Mouse (Mus musculus) monocyte, adult 2 months (primary cell): ENCODE measurements around the gene Lrrc4b.
A peak's percentile ranks its signal among the peaks of the same experiment; 100 is the strongest.

ENCODE experiments used
- DNase-seq, 2 experiments: peaks; one replicate each; pipeline ENCODE4 v3.0.0; 2022; ENCODE audit warnings: low spot score in 2 of 2, low read depth in 1 of 2

The Lrrc4b gene

DNA sequence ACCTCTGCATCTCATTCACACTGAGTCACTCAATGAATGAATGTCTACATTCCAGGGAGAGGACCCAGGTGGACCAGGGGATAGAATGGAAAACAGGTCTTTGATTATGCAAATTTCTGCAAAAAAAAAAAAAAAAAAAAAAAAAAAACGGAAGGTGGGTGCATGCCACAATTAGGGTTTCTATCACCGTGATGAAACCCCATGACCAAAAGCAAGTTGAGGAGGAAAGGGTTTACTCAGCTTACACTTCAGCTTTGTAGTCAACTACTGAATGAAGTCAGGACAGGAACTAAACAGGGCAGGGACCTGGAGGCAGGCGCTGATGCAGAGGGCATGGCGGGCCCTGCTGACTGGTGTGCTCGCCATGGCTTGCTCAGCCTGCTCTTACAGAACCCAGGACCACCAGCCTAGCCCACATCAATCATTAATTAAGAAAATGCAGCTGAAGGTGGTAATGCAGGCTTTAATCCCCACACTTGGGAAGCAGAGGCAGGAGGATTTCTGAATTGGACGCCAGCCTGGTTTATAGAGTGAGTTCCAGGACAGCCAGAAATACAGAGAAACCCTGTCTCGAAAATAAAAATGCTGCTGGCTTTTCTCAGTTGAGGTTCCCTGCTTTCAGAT is 56.9 kb downstream of the Lrrc4b start:
- DNase-seq: no peak

DNA sequence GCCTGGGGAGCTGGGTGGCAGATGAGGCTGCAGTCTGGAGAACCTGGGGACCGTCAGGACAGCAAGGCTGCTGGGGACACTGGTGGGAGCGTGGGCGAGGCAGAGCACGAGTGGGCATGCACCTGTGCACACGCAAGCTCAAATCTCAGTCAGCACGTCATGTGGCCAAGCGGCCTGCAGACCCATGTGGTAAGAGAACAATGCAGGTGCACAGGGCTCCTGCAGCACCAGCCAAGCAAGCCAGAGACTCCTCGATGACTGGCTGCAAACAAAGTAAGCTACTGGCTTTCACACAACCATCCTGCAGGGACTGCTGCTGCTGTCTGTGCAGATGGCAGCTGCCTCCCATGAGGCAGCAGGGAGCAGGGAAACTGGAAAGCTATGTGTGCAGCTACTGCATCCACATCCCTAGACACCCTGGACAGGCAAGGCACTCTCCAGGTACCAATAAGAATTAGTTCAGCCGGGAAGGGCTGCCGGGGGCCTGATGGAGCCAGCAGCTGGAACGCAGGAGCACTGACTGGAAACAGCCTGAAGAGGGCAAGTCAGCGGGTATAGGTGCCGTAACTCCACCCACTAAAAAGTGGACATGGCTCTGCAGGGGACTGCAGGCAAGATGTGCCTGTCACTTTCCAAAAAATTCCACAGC is 58.2 kb downstream of the Lrrc4b start:
- no peak for DNase-seq

DNA sequence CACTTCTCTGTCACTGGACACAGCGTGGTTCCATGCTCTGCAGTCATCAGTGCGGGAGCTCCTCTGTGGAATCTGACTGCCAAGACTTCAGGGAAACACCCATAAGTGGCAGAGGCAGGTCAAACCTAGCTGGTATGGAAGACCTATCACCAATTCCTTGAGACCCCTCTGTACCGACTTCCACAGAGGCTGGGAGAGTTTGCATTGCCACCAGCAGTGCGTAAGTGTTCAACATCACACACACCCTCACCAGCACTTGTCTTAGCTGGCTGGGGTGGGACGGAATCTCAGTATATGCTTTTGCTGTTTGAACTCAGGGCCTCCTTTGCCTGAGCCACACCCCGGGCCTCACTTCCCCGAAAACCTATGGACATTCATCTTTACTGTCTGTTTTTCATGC is 59.1 kb downstream of the Lrrc4b start:
- no peak for DNase-seq

DNA sequence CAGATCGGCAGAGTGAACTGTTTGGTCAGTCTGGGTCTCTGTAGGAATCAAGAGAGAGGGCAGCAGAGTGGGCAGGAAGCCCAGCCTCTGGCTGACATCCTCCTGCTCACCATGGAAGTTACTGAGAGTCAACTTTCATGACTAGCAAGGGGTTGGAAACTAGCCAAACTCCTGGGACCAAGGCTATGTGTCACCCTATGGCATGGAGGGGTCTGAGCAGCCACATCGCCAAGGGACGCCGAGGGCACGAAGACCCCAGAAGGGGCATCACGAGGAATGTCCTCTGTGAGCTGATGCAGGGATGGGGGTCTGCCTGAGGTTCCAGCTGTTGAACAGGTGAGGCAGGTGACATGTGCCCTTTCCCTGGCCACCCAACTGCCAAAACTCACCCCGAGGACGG is 59.7 kb downstream of the Lrrc4b start:
- no peak for DNase-seq

DNA sequence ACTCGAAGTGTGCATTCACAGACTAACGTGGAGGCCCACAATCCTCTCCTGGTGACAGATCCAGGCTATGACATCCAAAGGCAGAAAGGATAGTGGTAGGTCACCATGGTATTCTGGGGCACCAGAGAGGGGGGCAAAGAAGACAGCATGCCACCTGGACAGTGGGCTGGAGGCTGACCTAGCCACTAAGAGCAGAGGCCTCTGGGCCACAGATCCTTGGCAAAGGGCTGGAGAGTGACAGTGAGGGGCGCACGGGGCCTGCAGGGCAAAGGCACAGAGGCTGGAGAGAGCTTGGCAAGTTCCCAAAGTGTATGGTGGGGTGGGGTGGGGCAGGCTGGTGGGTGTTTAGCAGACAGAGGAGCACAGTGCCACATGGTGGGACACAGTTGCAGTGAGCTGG is 61.5 kb downstream of the Lrrc4b start:
- DNase-seq: no peak

DNA sequence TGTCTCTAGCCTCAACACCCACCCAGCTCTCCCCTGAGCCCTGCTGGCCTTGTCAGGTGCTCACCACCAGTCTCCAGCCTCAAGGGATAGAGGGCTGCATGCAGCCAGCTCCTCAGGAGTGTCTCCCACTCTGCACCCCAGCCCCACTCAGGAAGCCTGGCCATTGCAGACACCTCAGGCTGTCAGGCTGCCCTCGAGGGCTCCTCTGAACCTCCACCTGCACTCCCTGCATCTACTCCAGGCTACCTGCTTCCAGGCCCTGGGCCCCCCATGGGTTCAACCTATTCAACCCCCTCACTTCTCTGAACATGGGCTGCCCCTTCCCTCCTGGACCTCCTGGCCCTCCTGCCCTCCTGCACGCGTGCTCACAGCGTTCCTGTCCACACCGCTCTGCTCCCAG is 62.6 kb downstream of the Lrrc4b start:
- no peak for DNase-seq

DNA sequence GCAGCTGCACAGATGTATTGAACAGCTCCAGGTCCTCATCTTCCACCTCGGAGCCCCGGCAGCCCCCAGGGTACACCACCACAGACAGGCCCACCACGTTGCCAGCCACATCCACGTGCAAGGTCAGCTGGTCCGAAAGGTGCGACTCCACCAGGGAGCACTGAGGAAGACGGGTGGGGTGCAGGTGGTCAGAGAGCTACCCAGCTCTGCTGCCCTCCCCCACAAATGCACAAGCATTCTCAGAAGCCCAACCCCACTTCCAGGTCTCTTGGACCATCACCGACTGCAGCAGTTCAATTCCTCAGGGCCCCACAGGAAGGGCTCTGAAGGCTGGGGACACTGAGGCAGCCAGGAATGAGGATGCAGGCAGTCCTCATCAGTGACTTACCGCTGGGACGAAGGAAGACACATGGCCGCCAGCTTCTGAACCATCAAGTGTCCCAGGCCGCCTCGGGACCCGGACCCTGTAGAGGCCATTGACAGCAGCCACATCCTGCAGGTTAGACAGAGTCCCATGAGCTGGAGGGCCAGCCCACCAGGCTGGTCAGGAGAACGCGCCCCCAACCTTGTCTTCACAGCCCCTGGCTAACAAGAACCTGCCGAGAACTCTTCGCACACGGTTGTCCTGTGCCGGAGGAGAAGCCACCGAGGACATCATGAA is 63.5 kb downstream of the Lrrc4b start:
- no peak for DNase-seq

DNA sequence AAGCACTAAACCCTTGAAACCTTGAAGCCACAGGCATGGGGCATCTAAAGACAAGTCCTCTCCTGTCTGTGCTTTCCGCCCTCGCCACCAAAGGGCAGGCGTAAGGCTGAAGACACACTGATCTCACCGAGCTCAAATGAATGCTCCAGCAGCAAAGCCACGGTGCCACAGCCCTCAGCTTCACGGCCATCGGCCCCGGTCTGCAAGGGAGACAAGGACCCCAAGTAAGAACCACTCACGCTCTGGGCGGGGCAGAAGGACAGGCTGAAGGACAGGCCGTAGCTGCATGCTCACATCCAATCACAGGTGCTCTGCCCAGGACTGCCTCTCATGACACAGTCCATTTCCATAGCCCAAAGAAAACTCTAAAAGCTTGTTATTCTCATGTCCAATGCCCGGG is 65.9 kb downstream of the Lrrc4b start:
- no peak for DNase-seq

DNA sequence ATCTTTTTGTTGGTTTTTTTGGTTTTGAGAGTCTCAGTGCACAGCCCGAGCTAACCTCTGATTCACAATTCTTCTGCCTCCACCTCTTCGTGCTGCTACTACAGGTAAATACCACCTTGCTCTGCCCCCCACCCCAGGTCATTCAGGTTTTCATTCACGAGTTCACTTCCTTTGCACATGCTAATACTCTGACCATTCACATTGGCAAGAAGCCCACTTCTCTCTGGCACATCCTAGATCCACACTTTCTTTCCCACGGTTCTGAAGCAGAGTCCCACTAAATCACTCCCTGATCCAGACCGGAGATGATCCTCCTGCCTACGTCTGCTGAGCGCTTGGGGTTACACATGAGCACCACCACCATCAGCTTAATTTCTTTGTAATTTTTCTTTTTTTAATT is 66.3 kb downstream of the Lrrc4b start:
- DNase-seq: no peak

DNA sequence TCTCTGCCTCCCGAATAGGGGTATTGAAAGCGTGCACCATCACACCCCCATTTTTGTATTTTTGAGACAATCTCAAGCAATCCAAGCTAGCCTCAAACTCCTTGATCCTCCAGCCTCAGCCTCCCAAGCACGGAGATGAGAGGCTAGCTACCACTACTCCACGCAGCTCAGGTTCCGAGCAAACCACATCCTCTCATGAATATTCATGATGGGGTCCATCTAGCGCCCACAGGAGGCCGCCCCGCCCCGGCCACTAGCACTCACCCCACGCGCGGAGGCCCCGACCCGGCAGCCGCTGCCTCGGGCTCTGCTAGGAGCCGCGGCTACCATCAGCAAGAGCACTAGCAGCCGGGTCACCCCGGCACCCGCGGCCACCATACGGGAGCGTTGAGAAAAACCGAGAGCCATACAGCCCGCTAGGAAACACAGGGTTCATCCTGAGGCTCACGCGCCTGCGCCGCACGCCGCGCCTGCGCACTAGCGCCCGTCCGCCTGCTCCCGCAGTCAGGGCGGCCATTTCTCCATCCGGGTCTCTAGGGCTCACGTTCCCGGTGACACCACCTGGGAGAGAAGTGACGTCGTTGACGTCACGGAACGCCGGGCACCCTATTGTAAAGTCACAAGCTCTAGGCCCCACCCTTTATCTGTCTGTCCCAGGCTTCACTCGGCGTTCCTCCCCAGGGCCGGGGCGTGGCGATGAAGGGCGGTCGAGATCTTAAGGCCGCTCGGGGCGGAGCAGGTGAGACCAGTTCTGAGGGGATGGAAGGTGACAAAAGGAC is 67.4 kb downstream of the Lrrc4b start, which contains the start of the genes Emc10 and Fam71e1:
TSS of gene Emc10 (minus strand) at position 538 of the 779 bp plus-strand sequence.
TSS of gene Fam71e1 (plus strand) at position 590 of the 779 bp plus-strand sequence.
- DNase-seq: peak; percentile 90 to 95

DNA sequence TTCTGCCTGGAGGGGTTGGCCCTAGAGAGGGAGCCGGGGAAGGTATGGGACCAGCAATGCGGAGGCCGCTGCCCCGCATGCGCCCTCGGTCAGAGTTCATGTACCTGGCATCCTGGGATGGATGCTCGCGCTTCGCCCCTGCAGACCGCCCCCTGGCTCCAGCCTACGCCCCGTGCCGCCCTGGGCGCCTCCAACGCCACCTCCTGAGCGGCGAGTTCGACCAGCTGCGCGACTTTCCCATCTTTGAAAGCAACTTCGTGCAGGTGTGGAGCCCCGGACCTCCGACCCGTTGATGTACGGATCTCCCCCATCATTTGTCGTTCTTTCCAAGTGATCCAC is 67.9 kb downstream of the Lrrc4b start:
- DNase-seq: no peak

DNA sequence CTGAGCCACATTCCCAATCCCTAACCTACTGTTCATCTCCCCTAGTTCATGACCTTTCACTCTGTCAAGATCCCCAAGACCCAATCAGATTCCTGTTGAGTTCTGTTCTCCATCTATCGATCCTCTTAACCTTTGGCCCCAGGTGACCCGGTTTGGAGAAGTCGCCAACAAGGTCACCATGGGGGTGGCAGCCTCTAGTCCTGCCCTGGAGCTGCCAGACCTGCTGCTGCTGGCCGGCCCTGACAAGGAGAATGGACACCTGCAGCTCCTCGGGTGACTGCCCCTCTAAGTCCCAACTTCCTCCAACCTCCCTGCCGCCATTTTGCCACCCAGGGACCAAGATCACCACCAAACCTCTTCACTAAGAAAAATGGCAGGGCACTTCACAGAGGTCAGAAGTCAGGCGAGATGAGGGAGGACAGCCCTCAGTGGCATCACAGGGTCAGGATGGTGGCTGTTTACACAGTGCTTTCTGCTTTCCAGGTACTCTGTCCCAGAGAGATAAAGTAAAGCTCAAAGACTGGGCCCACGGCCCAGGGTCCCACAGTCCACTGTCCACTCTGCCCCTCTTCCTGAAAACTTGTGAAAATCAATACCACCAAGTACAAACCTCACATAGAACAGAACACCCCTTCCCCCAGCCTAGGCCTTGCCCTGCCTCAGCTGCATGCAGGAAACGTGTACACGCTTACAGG is 68.7 kb downstream of the Lrrc4b start:
- DNase-seq: no peak

DNA sequence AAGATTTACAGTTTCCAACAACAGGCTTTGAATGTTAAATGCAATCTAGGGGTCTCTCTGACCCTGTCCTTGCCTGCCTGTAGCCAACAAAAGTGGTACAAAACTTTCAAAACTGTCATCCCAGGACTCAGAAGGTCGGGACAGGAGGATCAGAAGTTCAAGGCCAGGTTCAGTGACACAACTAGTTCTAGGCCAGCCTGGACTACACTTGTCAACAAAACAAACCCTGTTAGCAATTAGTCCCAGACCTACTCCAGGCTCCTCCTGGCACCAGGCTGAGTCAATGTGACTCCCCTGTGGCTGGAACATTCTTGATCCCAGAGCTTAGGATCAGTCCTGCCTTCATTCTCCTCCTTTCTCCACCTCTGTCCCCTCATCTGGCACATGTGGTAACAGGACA is 70.1 kb downstream of the Lrrc4b start:
- DNase-seq: no peak

DNA sequence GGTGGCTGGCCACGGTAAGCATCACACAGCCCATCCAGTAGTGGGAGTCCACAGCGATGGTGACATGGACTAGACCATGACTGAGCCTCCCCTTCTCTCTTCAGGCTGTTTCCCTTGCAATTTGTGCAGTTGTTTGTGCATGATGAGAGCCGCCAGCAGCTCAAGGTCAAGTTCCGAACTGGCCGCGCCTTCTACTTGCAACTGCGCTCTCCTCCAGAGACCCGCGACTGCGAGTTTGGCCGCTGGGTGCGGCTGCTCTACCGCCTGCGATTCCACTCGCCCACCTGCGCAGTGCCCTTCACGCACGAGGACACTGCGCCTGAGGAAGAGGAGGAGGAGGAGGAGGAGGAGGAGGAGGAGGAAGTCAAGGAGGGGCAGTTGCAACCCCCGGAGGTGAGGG is 71.2 kb downstream of the Lrrc4b start:
- no peak for DNase-seq

DNA sequence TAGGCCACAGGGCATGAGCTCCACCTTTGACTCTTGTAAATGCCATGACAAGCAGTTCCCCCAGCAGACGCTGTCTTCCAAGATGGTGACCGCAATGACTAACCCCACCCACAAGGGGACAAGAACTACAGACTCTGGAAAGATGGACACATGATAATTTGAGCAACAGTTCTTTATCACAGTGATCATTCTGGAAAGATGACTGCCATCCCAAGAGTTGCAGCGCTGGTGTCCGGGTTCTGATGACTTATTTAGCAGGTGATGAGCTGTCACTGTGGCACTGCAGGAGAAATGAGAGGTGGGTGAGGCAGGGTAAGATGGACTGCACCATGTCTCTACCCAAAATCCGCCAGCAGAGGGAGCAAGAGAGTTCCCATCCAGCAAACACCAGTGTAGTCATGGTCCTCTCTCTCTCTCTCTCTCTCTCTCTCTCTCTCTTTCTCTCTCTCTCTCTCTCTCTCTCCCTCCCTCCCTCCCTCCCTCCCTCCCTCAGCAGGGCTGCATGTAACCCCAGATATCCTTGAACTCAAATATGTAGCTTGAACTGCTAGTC is 72.8 kb downstream of the Lrrc4b start:
- peak; percentile 33 to 61 for DNase-seq

DNA sequence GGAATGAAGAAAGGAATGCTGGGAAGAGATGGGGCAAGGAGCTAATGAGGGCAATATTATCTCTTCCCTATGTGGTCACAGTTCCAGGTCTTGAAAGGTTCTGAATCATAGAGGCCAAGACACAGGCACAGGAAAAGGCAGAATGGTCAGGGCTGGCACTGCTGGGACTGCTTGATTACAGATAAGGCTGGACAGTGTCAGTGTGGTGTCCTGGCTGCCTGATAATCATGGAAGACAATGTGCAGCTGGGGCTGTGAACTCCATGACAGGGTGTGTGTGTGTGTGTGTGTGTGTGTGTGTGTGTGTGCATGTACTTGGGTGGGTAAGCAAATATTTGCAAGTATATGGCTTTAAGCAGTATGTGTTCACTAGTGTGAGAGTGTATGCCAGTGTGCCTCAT is 78.7 kb downstream of the Lrrc4b start:
- DNase-seq: no peak
